Comparison of ENCODE assay signal across 9 mouse cellular contexts in genomic region chr8:55940526-55940880, GRCm38 (mm10). TPM values are rescaled to one million over a fixed set of nuclear protein-coding genes. Genes with fewer than 3 reads are reported as not detected.
A peak's percentile ranks its signal among the peaks of the same experiment; 100 is the strongest.
DNase-seq lines count a peak whose midpoint lies in the region; TF ChIP-seq lines count a peak whose summit lies in the region.
"Had no signal": no experiment of that assay in that cellular context is flagged by ENCODE, and none has a peak within 500 bp of the region (broad histone marks: within the 10 kb centered on the region; RNA-seq: fewer than 3 reads in every experiment).

No protein-coding gene starts in this region.

- peak; percentile 5 for DNase-seq in adrenal gland, postnatal 25 days
- DNase-seq in adrenal gland, postnatal 4 days (ENCODE audit: low spot score in 2 of 2): no peak
- DNase-seq in right cerebral cortex, postnatal 14 days: peak; percentile 3
- no peak for DNase-seq in right cerebral cortex, postnatal 10 days (ENCODE audit: low spot score in 2 of 2)
- DNase-seq in hindlimb bud, embryonic 11.5 days (ENCODE audit: extremely low spot score, low read depth, low spot score): peak; percentile 77
- no peak for DNase-seq in frontal cortex, adult 2 months (ENCODE audit: extremely low spot score in 1 of 2, low spot score in 1 of 2)
- DNase-seq in spleen, adult 12 weeks (ENCODE audit: low spot score): no peak

- H3K36me3 ChIP-seq in myocyte (ENCODE audit: control insufficient read depth, insufficient read depth): no peaks in the 10 kb centered on the region

- H3K79me2 ChIP-seq in myocyte (ENCODE audit: control insufficient read depth, insufficient read depth): no peaks in the 10 kb centered on the region

- no peak overlapping the region for H3K4me3 ChIP-seq in myocyte

- no peaks in the 10 kb centered on the region for H3K27me3 ChIP-seq in myocyte (ENCODE audit: control insufficient read depth, insufficient read depth, insufficient read length)

- TF ChIP-seq POLR2A in myocyte (IDR thresholded peaks at IDR 0.05; ENCODE audit: insufficient read length, low read depth): no peak

- H3K4me2 ChIP-seq in myocyte (ENCODE audit: low read depth): no peak overlapping the region

- no peak overlapping the region for H3ac ChIP-seq in myocyte (ENCODE audit: control insufficient read depth, insufficient read length)

TF ChIP-seq in myocyte, 11 proteins besides CTCF, POLR2A, EP300 and RAD21:
- TF ChIP-seq POLR2AphosphoS2 (IDR thresholded peaks at IDR 0.05; ENCODE audit: insufficient read length, low read depth): no peak
- no peak for TF ChIP-seq MAX (IDR thresholded peaks at IDR 0.05; ENCODE audit: low read depth)
- no peak for TF ChIP-seq USF1 (IDR thresholded peaks at IDR 0.05; ENCODE audit: low read depth)
- peak; percentile 20 for TF ChIP-seq REST (IDR thresholded peaks at IDR 0.05; ENCODE audit: insufficient read depth, insufficient read length)

RNA-seq across cellular contexts. Expression of gene Glra3, which starts 0.2 kb away (rescaled TPM):
- not detected in 2 replicates for total RNA-seq in adrenal gland, postnatal 25 days (2021)
- total RNA-seq in adrenal gland, postnatal 4 days (2021): not detected
- 0.01 TPM for polyA plus RNA-seq in myocyte (2012; fragmentation: generic; extraction: Trizol)
- 1.1 and 2.0 TPM in 2 replicates for polyA plus RNA-seq in frontal cortex, adult 2 months (2012; rRNA removed)
- polyA plus RNA-seq: gonadal fat pad, adult 2 months had no signal

RNA-seq across cellular contexts. Expression of gene Adam29, which starts 33.8 kb away (rescaled TPM):
- total RNA-seq in adrenal gland, postnatal 25 days (2021): not detected in 2 replicates
- total RNA-seq in adrenal gland, postnatal 4 days (2021): not detected
- not detected for polyA plus RNA-seq in myocyte (2012; fragmentation: generic; extraction: Trizol)
- polyA plus RNA-seq in frontal cortex, adult 2 months (2012; rRNA removed): not detected in 2 replicates
- polyA plus RNA-seq: gonadal fat pad, adult 2 months had no signal

Comparison
In these comparisons a context has a peak if more than half of its experiments do, and no peak if none do; other contexts are left out.
1. DNase-seq: peak in adrenal gland, postnatal 25 days (single experiment), right cerebral cortex, postnatal 14 days (single experiment) and hindlimb bud, embryonic 11.5 days (single experiment); none in adrenal gland, postnatal 4 days (0 of 2), right cerebral cortex, postnatal 10 days (0 of 2), frontal cortex, adult 2 months (0 of 2) and spleen, adult 12 weeks (single experiment).